Mouse (Mus musculus): ENCODE results near the gene Lgsn.

Gene Lgsn

DNA sequence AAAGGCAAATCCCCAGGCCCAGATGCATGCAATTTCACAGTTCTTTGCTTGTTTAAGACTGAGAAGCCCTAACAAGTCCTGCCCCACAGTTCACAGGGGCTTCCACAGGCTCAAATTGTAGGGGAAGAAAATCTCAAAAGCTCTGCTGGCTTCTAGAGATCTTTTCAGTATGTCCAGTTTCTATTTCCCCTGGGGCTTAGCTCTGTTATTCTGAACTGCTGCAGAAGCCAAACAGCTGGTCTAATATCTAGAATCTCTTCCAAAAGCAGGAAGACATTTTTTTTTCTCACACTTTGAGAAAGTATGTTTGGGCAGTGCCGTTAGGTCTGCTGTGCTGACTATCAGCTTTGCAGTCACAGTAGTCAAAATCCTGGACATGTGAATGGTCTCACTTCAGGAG, 38.6 kb downstream of the Lgsn start:
- no peak for DNase-seq (ENCODE audit: low read depth, low spot score)

DNA sequence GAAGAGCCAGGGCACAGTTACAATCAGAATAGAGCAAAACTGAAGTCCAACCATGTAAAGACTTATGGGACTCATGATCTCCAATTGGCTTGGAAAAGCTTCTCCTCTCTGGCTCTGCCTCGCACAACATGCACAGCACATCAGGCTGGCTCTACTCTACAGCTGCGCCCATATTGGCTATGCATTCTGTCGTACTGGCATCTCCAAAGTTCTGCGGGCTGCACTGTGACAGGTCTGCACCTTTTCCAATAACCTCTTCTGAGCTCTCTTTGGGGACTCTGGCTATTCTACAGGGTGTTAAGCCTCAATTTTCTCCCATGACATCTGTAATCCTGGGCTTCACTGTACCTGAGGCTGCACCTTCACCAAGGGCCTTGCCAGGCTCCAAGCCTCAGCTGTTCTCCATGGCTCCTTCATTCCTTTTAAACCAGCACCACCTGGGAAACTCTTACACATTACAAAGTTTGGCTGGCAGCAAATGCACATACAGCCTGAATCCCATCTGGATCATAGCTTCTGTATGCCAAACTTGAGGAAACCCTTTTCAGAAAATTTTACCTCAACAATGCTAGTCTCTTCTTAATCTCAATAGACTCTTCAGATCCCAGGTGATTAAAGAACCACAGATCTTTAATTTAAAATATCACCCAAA, 44.5 kb downstream of the Lgsn start:
- DNase-seq (ENCODE audit: low read depth, low spot score): no peak

DNA sequence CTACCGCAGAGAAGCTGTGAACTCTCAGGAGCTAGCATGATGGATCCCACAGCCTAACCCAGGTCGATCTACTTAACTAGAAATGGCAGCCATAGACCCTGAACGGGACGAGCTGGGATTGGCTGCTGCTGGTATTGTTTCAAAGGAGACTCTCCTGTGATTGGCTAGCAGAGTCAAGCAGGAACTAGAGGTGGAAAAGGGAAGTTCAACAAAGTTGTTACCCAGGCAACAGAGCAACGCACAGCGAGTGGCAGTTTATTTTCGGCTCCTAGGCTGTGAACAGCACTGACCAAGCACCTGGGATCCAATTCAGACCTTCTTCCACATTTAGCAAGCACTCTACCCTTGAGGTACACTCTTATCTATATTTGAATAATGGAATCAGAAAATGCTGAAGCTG, 46.4 kb downstream of the Lgsn start, which contains the start of the genes 4931428L18Rik and Pih1d3:
TSS of gene 4931428L18Rik (minus strand) at position 121 of the 400 bp plus-strand sequence.
TSS of gene Pih1d3 (plus strand) at position 275 of the 400 bp plus-strand sequence.
- DNase-seq (ENCODE audit: low read depth, low spot score): no peak

DNA sequence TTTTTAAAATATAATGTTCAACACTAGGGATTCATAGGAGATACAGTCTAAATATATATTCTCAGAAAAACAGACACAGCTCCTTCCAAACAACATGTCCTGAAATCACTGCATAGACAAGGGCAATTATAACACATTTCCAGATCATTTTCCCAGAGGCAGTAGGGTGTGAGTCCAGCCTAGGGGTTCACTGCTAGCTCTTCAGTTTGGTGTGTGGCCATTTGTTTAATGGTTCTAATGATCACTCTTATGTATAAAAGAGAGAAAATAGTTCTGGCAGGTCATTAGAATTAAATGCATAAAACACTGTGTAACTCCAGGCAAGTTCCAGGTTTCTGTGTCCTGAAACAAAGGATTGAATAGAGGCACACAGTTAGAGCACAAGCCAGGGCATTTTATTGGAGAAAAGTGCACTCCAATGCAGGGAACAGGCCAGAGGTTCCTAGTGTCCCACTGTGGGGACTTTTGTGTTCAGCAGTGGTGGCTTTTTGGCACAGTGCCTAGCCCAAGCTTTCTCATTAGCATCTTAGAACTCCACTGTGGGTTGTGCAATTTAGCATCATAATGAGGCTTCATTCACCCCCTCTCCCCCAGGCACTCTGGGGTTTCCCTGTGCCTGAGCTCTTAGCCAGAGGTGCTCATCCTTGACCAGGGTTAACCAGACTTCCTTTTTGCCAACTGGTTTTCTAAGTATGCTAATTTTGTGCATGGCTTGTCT, 57.3 kb downstream of the Lgsn start:
- no peak for DNase-seq (ENCODE audit: low read depth, low spot score)

All from 3T3-L1 (cell line).